Mouse (Mus musculus) brain, adult 2 months (tissue): ENCODE measurements around the gene Efl1.

Experiments used
- DNase-seq: peaks from one replicate; pipeline ENCODE4 v3.0.0; 2011; ENCODE audit warnings: low read depth, low spot score

The Efl1 gene

GRCm38 (mm10) chr7:82811140-82811851, 162.9 kb downstream of the Efl1 start:
- no peak for DNase-seq

GRCm38 (mm10) chr7:82812186-82813155, 164.1 kb downstream of the Efl1 start:
- no peak for DNase-seq

GRCm38 (mm10) chr7:82819541-82819940, 171.1 kb downstream of the Efl1 start:
- no peak for DNase-seq

GRCm38 (mm10) chr7:82820661-82821060, 172.2 kb downstream of the Efl1 start:
- DNase-seq: no peak

GRCm38 (mm10) chr7:82821501-82821900, 173.1 kb downstream of the Efl1 start:
- no peak for DNase-seq

GRCm38 (mm10) chr7:82822528-82822927, 174.1 kb downstream of the Efl1 start:
- no peak for DNase-seq
